In genomic region chr9:123123571-123124412, GRCm38 (mm10) we compare ENCODE assay signal across 9 mouse cellular contexts. TPM values are rescaled to one million over a fixed set of nuclear protein-coding genes. Genes with fewer than 3 reads are reported as not detected.
A peak's percentile ranks its signal among the peaks of the same experiment; 100 is the strongest.
DNase-seq lines count a peak whose midpoint lies in the region; ATAC-seq and TF ChIP-seq lines count a peak whose summit lies in the region.
"Had no signal": no experiment of that assay in that cellular context is flagged by ENCODE, and none has a peak within 500 bp of the region (broad histone marks: within the 10 kb centered on the region; RNA-seq: fewer than 3 reads in every experiment).

No protein-coding gene starts in this region.

- H3K4me3 ChIP-seq in heart, embryonic 10.5 days: no peak overlapping the region
- no peak overlapping the region for H3K4me3 ChIP-seq in lung, postnatal 0 days (ENCODE audit: low read depth, low read length)
- H3K4me3 ChIP-seq: neural tube, embryonic 13.5 days had no signal

- peak; percentile 86 for TF ChIP-seq CTCF in lung, postnatal 0 days (IDR thresholded peaks at IDR 0.05)

- H3K27ac ChIP-seq in heart, embryonic 10.5 days: no peak overlapping the region
- peak overlapping the region; percentile 60 for H3K27ac ChIP-seq in lung, postnatal 0 days (ENCODE audit: low read length)
- H3K27ac ChIP-seq: neural tube, embryonic 13.5 days had no signal

- intact Hi-C loops in left cerebral cortex, postnatal 25 days (cut with DNase I): no loop called here

- ATAC-seq in cerebellum, adult (ENCODE audit: insufficient number of reproducible peaks, low FRiP score, low TSS enrichment): no peak
- peak; percentile 81 for ATAC-seq in lung, postnatal 0 days

- no peak overlapping the region for H3K4me2 ChIP-seq in lung, postnatal 0 days (replicated peaks; ENCODE audit: low read depth, low read length)
- H3K4me2 ChIP-seq: neural tube, embryonic 13.5 days had no signal

- DNase-seq in cerebellum, postnatal 10 days: peak; percentile 30 to 51
- peak; percentile 15 for DNase-seq in thymus, postnatal 0 days (ENCODE audit: low spot score)
- DNase-seq in thymus, postnatal 10 days (ENCODE audit: low spot score in 2 of 2): no peak
- peak; percentile 57 for DNase-seq in heart, embryonic 10.5 days (ENCODE audit: low spot score)
- peak; percentile 85 for DNase-seq in lung, postnatal 0 days (ENCODE audit: low spot score)
- DNase-seq in right cerebral cortex, postnatal 36 days (ENCODE audit: low spot score in 2 of 2): no peak
- no peak for DNase-seq in left cerebral cortex, postnatal 25 days (ENCODE audit: low spot score in 2 of 2)

- WGBS in heart, embryonic 10.5 days: 94% methylated on average over 6 of the region's 6 CpGs
- WGBS in lung, postnatal 0 days: 71% methylated on average over 6 of the region's 6 CpGs

- TF ChIP-seq EP300 in lung, postnatal 0 days (IDR thresholded peaks at IDR 0.05): no peak

- no peak overlapping the region for H3K9ac ChIP-seq in lung, postnatal 0 days (replicated peaks; ENCODE audit: low read depth)
- H3K9ac ChIP-seq: neural tube, embryonic 13.5 days had no signal

- H3K9me3 ChIP-seq in heart, embryonic 10.5 days: no peaks in the 10 kb centered on the region
- H3K9me3 ChIP-seq in lung, postnatal 0 days (ENCODE audit: low read length): no peaks in the 10 kb centered on the region
- H3K9me3 ChIP-seq: neural tube, embryonic 13.5 days had no signal

- H3K4me1 ChIP-seq in heart, embryonic 10.5 days: no peaks in the 10 kb centered on the region
- no peaks in the 10 kb centered on the region for H3K4me1 ChIP-seq in lung, postnatal 0 days (ENCODE audit: insufficient read depth, low read depth, low read length)
- H3K4me1 ChIP-seq: neural tube, embryonic 13.5 days had no signal

- H3K36me3 ChIP-seq in heart, embryonic 10.5 days: peaks cover 87% of the 10 kb centered on the region
- peaks cover 53% of the 10 kb centered on the region for H3K36me3 ChIP-seq in lung, postnatal 0 days (ENCODE audit: insufficient read depth, low read length)

- H3K27me3 ChIP-seq in heart, embryonic 10.5 days (ENCODE audit: insufficient read depth, poor library complexity, severe bottlenecking): no peaks in the 10 kb centered on the region
- no peaks in the 10 kb centered on the region for H3K27me3 ChIP-seq in lung, postnatal 0 days (replicated peaks; ENCODE audit: insufficient read depth, low read length)
- H3K27me3 ChIP-seq: neural tube, embryonic 13.5 days had no signal

RNA-seq across cellular contexts. Expression of gene Exosc7, which starts 10.8 kb away (rescaled TPM):
- polyA plus RNA-seq in thymus, postnatal 0 days (2015; fragmentation: Nextera tagmentation; extraction: Ambion mirVana): 112 and 121 TPM in 2 replicates
- polyA plus RNA-seq in heart, embryonic 10.5 days (2016; fragmentation: Nextera tagmentation; extraction: Ambion mirVana): 102 and 138 TPM in 2 replicates
- 139 and 145 TPM in 2 replicates for polyA plus RNA-seq in lung, postnatal 0 days (2015; fragmentation: Nextera tagmentation; extraction: Ambion mirVana)
- total RNA-seq in left cerebral cortex, postnatal 25 days (2021): 10 to 100 TPM; 39.3 to 43.1 TPM

RNA-seq across cellular contexts. Expression of gene Zdhhc3, which starts 10.8 kb away (rescaled TPM):
- 48.6 and 49.2 TPM in 2 replicates for polyA plus RNA-seq in thymus, postnatal 0 days (2015; fragmentation: Nextera tagmentation; extraction: Ambion mirVana)
- 63.7 and 63.9 TPM in 2 replicates for polyA plus RNA-seq in heart, embryonic 10.5 days (2016; fragmentation: Nextera tagmentation; extraction: Ambion mirVana)
- polyA plus RNA-seq in lung, postnatal 0 days (2015; fragmentation: Nextera tagmentation; extraction: Ambion mirVana): 127 and 130 TPM in 2 replicates
- 10 to 100 TPM; 67.1 to 68.9 TPM for total RNA-seq in left cerebral cortex, postnatal 25 days (2021)

RNA-seq across cellular contexts. Expression of gene Clec3b, which starts 27.0 kb away (rescaled TPM):
- polyA plus RNA-seq in thymus, postnatal 0 days (2015; fragmentation: Nextera tagmentation; extraction: Ambion mirVana): 2.8 and 4.2 TPM in 2 replicates
- polyA plus RNA-seq in heart, embryonic 10.5 days (2016; fragmentation: Nextera tagmentation; extraction: Ambion mirVana): not detected in 2 replicates
- 84.7 and 86.6 TPM in 2 replicates for polyA plus RNA-seq in lung, postnatal 0 days (2015; fragmentation: Nextera tagmentation; extraction: Ambion mirVana)
- total RNA-seq in left cerebral cortex, postnatal 25 days (2021): 1 to 10 TPM; 3.6 to 3.7 TPM

Comparison
In these comparisons a context has a peak if more than half of its experiments do, and no peak if none do; other contexts are left out.
1. DNase-seq: peak in cerebellum, postnatal 10 days (2 of 2), thymus, postnatal 0 days (single experiment), heart, embryonic 10.5 days (single experiment) and lung, postnatal 0 days (single experiment); none in thymus, postnatal 10 days (0 of 2), right cerebral cortex, postnatal 36 days (0 of 2) and left cerebral cortex, postnatal 25 days (0 of 2).
2. RNA of gene Clec3b, which starts 27.0 kb away (polyA plus RNA-seq): 84.7 to 86.6 TPM in lung, postnatal 0 days; 2.8 to 4.2 TPM in thymus, postnatal 0 days and not detected in heart, embryonic 10.5 days; every median in the first group is over 10 times any median in the second.